Mouse (Mus musculus): ENCODE measurements at regions not wholly inside any gene's neighbourhood (a gene's known extent, or its start where the extent isn't known, plus 50 kb on each side); places are given as distances from the start of the nearest gene placed in this dataset.

- Histone ChIP-seq H3K4me3 (no peak overlapping the region), H3K4me2 (replicated peaks) (no peak overlapping the region), H3K27me3 (no peaks in the 10 kb centered on the region), H3K4me1 (no peaks in the 10 kb centered on the region), H3K27ac (no peak overlapping the region), H3K9ac (no peak overlapping the region), H3K9me3 (no peaks in the 10 kb centered on the region), H3K36me3 (no peaks in the 10 kb centered on the region)
- WGBS: 88% methylated on average over 10 of the region's 10 CpGs
- ATAC-seq (ENCODE audit: insufficient number of reproducible peaks, insufficient read depth, low FRiP score, low TSS enrichment): no peak
These were observed 756.6 kb downstream of the A830018L16Rik start for GRCm38 (mm10) chr1:12170503-12170902.

- no peaks in the 10 kb centered on the region for H3K9me3 ChIP-seq
- H3K36me3 ChIP-seq: no peaks in the 10 kb centered on the region
- H3K4me3 ChIP-seq: no peak overlapping the region
- no peak overlapping the region for H3K27ac ChIP-seq
- H3K4me1 ChIP-seq: no peaks in the 10 kb centered on the region
- no peaks in the 10 kb centered on the region for H3K27me3 ChIP-seq
- no peak overlapping the region for H3K9ac ChIP-seq
- 75% methylated on average over 5 of the region's 5 CpGs for WGBS
- ATAC-seq (ENCODE audit: insufficient number of reproducible peaks, insufficient read depth, low FRiP score, low TSS enrichment): no peak
- H3K4me2 ChIP-seq (replicated peaks): no peak overlapping the region
These were observed 775.8 kb downstream of the A830018L16Rik start for GRCm38 (mm10) chr1:12189646-12190233.

- Histone ChIP-seq H3K4me3 (no peak overlapping the region), H3K9me3 (no peaks in the 10 kb centered on the region), H3K27ac (no peak overlapping the region), H3K4me1 (no peaks in the 10 kb centered on the region), H3K27me3 (no peaks in the 10 kb centered on the region), H3K9ac (no peak overlapping the region), H3K36me3 (no peaks in the 10 kb centered on the region), H3K4me2 (replicated peaks) (no peak overlapping the region)
- ATAC-seq (ENCODE audit: insufficient number of reproducible peaks, insufficient read depth, low FRiP score, low TSS enrichment): no peak
- WGBS: 67% methylated on average over 1 of the region's 1 CpGs
These were observed 778.7 kb downstream of the A830018L16Rik start for GRCm38 (mm10) chr1:12192588-12192987.

DNA sequence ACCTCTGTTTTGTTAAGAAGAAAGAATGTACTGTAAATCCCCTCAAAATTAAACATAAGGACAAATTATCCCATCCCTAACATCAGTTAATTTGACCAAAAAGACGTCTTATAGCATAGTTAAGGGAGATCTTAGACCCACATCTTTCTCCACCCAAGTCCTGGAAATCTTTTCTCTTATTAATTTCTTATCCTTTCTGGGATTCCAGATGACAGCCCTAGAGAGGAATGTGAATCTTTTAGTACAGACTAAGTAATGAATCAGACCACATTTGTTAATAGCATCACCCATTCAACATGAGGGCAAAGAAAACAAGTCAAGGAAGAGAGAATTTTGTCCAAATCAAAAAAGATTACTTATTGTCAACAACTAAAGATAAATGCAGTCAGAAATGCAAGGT is 817.2 kb downstream of the A830018L16Rik start:
- no peak overlapping the region for H3K4me2 ChIP-seq (replicated peaks)
- H3K27ac ChIP-seq: no peak overlapping the region
- no peak for ATAC-seq (ENCODE audit: insufficient number of reproducible peaks, insufficient read depth, low FRiP score, low TSS enrichment)
- no peaks in the 10 kb centered on the region for H3K36me3 ChIP-seq
- H3K9ac ChIP-seq: no peak overlapping the region
- no peaks in the 10 kb centered on the region for H3K4me1 ChIP-seq
- no peaks in the 10 kb centered on the region for H3K9me3 ChIP-seq
- H3K27me3 ChIP-seq: no peaks in the 10 kb centered on the region
- WGBS: 69% methylated on average over 1 of the region's 1 CpGs
- H3K4me3 ChIP-seq: no peak overlapping the region

DNA sequence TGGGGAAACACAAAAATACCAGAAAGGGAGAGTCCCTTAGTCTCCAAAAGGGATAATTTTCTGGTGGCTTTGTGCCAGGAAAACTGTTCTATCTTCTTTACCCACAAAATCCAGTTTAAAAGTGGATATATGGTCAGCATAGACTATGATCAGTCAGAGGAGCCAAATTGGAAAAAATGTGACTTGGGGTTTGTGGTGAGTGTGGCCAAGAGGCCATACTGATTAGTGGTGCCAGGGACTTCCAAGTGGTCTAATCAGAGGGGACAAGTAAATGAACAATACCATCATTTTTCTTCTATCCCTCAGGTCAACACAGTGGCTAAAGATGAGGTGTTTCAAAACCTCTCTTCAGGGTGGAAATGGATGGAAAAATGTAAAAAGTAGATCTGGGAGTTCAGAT is 828.2 kb downstream of the A830018L16Rik start:
- H3K9me3 ChIP-seq: no peaks in the 10 kb centered on the region
- H3K27ac ChIP-seq: no peak overlapping the region
- no peaks in the 10 kb centered on the region for H3K27me3 ChIP-seq
- no peaks in the 10 kb centered on the region for H3K36me3 ChIP-seq
- ATAC-seq (ENCODE audit: insufficient number of reproducible peaks, insufficient read depth, low FRiP score, low TSS enrichment): no peak
- no peak overlapping the region for H3K4me2 ChIP-seq (replicated peaks)
- H3K4me3 ChIP-seq: no peak overlapping the region
- H3K4me1 ChIP-seq: no peaks in the 10 kb centered on the region
- no peak overlapping the region for H3K9ac ChIP-seq

GRCm38 (mm10) chr1:12282493-12282892 is 868.6 kb downstream of the A830018L16Rik start:
- no peak overlapping the region for H3K9ac ChIP-seq
- ATAC-seq (ENCODE audit: insufficient number of reproducible peaks, insufficient read depth, low FRiP score, low TSS enrichment): no peak
- H3K27ac ChIP-seq: no peak overlapping the region
- 92% methylated on average over 4 of the region's 4 CpGs for WGBS
- no peak overlapping the region for H3K4me2 ChIP-seq (replicated peaks)
- no peak overlapping the region for H3K4me3 ChIP-seq
- no peaks in the 10 kb centered on the region for H3K4me1 ChIP-seq
- no peaks in the 10 kb centered on the region for H3K36me3 ChIP-seq
- H3K27me3 ChIP-seq: no peaks in the 10 kb centered on the region
- no peaks in the 10 kb centered on the region for H3K9me3 ChIP-seq

DNA sequence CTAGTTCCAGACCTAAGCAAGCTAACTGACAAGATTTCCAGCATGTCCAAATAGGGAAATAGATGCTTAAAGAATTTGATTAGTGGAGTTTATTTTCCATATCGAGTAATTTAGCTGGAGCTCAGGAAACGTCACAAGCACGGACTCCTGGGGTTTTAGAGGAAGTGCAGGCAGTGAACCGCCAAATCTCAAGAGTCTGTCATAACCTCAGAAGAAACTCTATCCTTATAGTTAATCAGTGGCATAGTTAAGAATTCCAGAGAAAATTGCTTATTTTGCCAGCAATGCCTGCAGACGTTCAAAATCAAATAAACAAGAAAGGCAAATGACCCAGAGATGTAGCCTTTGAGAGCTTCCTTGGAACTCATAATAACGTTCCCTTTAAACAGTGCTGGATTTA is 871.6 kb downstream of the A830018L16Rik start:
- 31% methylated on average over 6 of the region's 6 CpGs for WGBS
- H3K27me3 ChIP-seq: no peaks in the 10 kb centered on the region
- H3K4me2 ChIP-seq (replicated peaks): no peak overlapping the region
- H3K9ac ChIP-seq: no peak overlapping the region
- no peaks in the 10 kb centered on the region for H3K4me1 ChIP-seq
- no peak overlapping the region for H3K4me3 ChIP-seq
- H3K9me3 ChIP-seq: no peaks in the 10 kb centered on the region
- H3K36me3 ChIP-seq: no peaks in the 10 kb centered on the region
- H3K27ac ChIP-seq: no peak overlapping the region
- ATAC-seq (ENCODE audit: insufficient number of reproducible peaks, insufficient read depth, low FRiP score, low TSS enrichment): peak; percentile 82

GRCm38 (mm10) chr1:12286026-12286425 is 872.1 kb downstream of the A830018L16Rik start:
- no peaks in the 10 kb centered on the region for H3K36me3 ChIP-seq
- H3K9me3 ChIP-seq: no peaks in the 10 kb centered on the region
- no peaks in the 10 kb centered on the region for H3K27me3 ChIP-seq
- no peak overlapping the region for H3K4me3 ChIP-seq
- no peaks in the 10 kb centered on the region for H3K4me1 ChIP-seq
- H3K4me2 ChIP-seq (replicated peaks): no peak overlapping the region
- WGBS: 46% methylated on average over 3 of the region's 3 CpGs
- ATAC-seq (ENCODE audit: insufficient number of reproducible peaks, insufficient read depth, low FRiP score, low TSS enrichment): no peak
- no peak overlapping the region for H3K27ac ChIP-seq
- no peak overlapping the region for H3K9ac ChIP-seq

DNA sequence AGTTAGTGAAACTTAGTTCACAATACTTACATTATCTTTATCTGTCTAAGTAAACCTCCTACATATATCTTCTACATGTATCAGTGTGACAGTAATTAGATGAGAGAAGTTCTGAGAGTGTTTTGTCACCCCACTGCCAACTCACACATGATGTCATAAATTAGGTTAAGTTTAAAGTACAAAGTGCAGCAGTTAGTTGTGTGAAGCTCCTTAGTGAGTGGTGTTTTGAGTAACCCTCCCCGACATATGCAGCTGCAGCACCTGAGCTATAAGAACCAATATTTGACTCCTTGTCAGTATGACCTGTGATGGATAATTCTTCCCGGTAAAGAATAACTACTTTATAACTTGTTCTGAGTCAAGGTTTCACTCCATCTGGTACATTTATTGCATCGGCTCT is 874.6 kb downstream of the A830018L16Rik start:
- no peaks in the 10 kb centered on the region for H3K4me1 ChIP-seq
- no peaks in the 10 kb centered on the region for H3K36me3 ChIP-seq
- H3K27ac ChIP-seq: no peak overlapping the region
- H3K9me3 ChIP-seq: no peaks in the 10 kb centered on the region
- H3K4me2 ChIP-seq (replicated peaks): no peak overlapping the region
- H3K4me3 ChIP-seq: no peak overlapping the region
- H3K27me3 ChIP-seq: no peaks in the 10 kb centered on the region
- WGBS: 83% methylated on average over 3 of the region's 3 CpGs
- H3K9ac ChIP-seq: no peak overlapping the region
- ATAC-seq (ENCODE audit: insufficient number of reproducible peaks, insufficient read depth, low FRiP score, low TSS enrichment): no peak

DNA sequence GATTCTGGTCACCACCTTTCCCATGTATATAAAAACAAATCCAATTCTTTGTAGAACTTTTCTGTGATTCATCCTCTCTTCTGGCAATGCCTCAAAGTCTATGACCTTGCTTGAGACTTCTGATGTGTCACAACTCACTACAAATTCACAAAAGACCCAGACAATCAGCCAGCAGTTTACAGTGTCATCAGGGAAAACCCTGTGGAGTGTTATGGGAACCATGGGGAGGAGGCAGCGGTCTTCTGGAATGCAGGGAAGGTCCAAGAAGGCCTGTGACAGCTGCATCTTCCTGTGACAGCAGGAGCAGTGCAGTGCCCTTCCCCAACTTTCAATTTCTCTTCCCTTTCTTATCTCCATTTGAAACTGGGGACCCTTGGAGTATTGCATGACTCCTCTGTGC is 877.9 kb downstream of the A830018L16Rik start:
- Histone ChIP-seq H3K4me2 (replicated peaks) (no peak overlapping the region), H3K4me1 (no peaks in the 10 kb centered on the region), H3K36me3 (no peaks in the 10 kb centered on the region), H3K9me3 (no peaks in the 10 kb centered on the region), H3K9ac (no peak overlapping the region), H3K4me3 (no peak overlapping the region), H3K27ac (no peak overlapping the region), H3K27me3 (no peaks in the 10 kb centered on the region)
- WGBS: 52% methylated on average over 1 of the region's 1 CpGs
- no peak for ATAC-seq (ENCODE audit: insufficient number of reproducible peaks, insufficient read depth, low FRiP score, low TSS enrichment)

DNA sequence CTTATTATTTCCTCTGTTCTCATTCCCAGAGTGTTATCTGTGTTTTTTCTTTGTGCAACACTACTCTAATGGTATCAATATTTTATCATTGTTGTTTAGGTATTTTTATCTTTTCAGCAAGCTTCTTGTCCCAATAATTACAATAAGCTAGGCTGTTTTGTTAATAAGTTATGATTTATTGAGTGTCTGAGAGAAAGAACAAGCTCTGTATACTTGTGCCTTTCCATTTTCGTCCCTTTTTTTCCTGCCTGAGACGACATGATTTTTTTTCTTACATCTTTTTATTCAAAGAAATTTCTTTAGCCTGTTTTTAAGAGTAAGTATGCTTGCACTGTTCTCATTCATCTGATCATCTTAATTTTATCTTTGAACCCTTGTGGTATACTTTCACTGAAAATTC is 904.1 kb downstream of the A830018L16Rik start:
- H3K4me2 ChIP-seq (replicated peaks): no peak overlapping the region
- ATAC-seq (ENCODE audit: insufficient number of reproducible peaks, insufficient read depth, low FRiP score, low TSS enrichment): no peak
- H3K4me1 ChIP-seq: no peaks in the 10 kb centered on the region
- H3K36me3 ChIP-seq: no peaks in the 10 kb centered on the region
- no peak overlapping the region for H3K27ac ChIP-seq
- H3K27me3 ChIP-seq: no peaks in the 10 kb centered on the region
- H3K9ac ChIP-seq: no peak overlapping the region
- no peak overlapping the region for H3K4me3 ChIP-seq
- no peaks in the 10 kb centered on the region for H3K9me3 ChIP-seq
- 91% methylated on average over 2 of the region's 2 CpGs for WGBS

GRCm38 (mm10) chr1:12334186-12334585 is 920.3 kb downstream of the A830018L16Rik start:
- WGBS: 86% methylated on average over 4 of the region's 4 CpGs
- no peak overlapping the region for H3K9ac ChIP-seq

More at GRCm38 (mm10) chr1:12334186-12334585, 920.3 kb downstream of the A830018L16Rik start:
- Histone ChIP-seq H3K4me1 (no peaks in the 10 kb centered on the region), H3K4me2 (replicated peaks) (no peak overlapping the region), H3K4me3 (no peak overlapping the region), H3K9me3 (no peaks in the 10 kb centered on the region), H3K36me3 (no peaks in the 10 kb centered on the region), H3K27me3 (no peaks in the 10 kb centered on the region), H3K27ac (no peak overlapping the region)
- ATAC-seq (ENCODE audit: insufficient number of reproducible peaks, insufficient read depth, low FRiP score, low TSS enrichment): 0 out of 2 replicates have a peak, but pooled peaks have one; percentile 35
